Mouse (Mus musculus) lung, embryonic 15.5 days (tissue): Measurements from ENCODE around the gene Abca12. TPM values are rescaled to one million over a fixed set of nuclear protein-coding genes. Genes with fewer than 3 reads are reported as not detected.

Source experiments
- ATAC-seq: fragments of 200-750 bp; cut with Nextera tagmentation; 2 replicates; pipeline ENCODE4 v1.8.0; 2017; ENCODE audit warnings: moderate number of reproducible peaks, borderline replicate concordance; ENCODE audit not compliant: low FRiP score, low TSS enrichment; ENCODE audit errors: extremely low read depth
- H3K27ac ChIP-seq: fragments of 300-500 bp; sonication (generic); 2 replicates; pipeline ENCODE4 v1.5.1; 2015; ENCODE audit warnings: moderate library complexity, mild to moderate bottlenecking, inconsistent platforms
- H3K27me3 ChIP-seq: fragments of 300-500 bp; sonication (generic); 2 replicates; pipeline ENCODE4 v1.6.1; 2015; ENCODE audit warnings: inconsistent platforms
- H3K36me3 ChIP-seq: fragments of 300-500 bp; sonication (generic); 2 replicates; pipeline ENCODE4 v1.6.1; 2015; ENCODE audit warnings: inconsistent platforms
- H3K4me1 ChIP-seq: fragments of 300-500 bp; sonication (generic); 2 replicates; pipeline ENCODE4 v1.6.1; 2015; ENCODE audit warnings: inconsistent platforms
- H3K4me2 ChIP-seq: fragments of 300-500 bp; sonication (generic); 2 replicates; pipeline ENCODE4 v1.6.1; 2015; ENCODE audit warnings: inconsistent platforms, mild to moderate bottlenecking, moderate library complexity
- H3K4me3 ChIP-seq: fragments of 300-500 bp; sonication (generic); 2 replicates; pipeline ENCODE4 v1.5.1; 2015; ENCODE audit warnings: mild to moderate bottlenecking, inconsistent platforms
- H3K9ac ChIP-seq: fragments of 300-500 bp; sonication (generic); 2 replicates; pipeline ENCODE4 v1.6.1; 2015; ENCODE audit warnings: inconsistent platforms
- H3K9me3 ChIP-seq: fragments of 300-500 bp; sonication (generic); 2 replicates; pipeline ENCODE4 v1.6.1; 2016; ENCODE audit warnings: inconsistent platforms
- WGBS: fragments of 180-500 bp; shearing (Covaris S2); methylation state at CpG from one replicate; pipeline ENCODE4 v1.1.7; 2015; 5-methylcytosine and 5-hydroxymethylcytosine counted together
- polyA plus RNA-seq: library from polyadenylated mRNA; unstranded; fragments of >200 nt; fragmentation: Nextera tagmentation; extraction: Ambion mirVana; gene quantifications from 2 replicates; pipeline ENCODE4 v1.2.1, GENCODE M21; 2015

The Abca12 gene
- polyA plus RNA-seq, 1 experiment from 2014 or later = 0.01 TPM

DNA sequence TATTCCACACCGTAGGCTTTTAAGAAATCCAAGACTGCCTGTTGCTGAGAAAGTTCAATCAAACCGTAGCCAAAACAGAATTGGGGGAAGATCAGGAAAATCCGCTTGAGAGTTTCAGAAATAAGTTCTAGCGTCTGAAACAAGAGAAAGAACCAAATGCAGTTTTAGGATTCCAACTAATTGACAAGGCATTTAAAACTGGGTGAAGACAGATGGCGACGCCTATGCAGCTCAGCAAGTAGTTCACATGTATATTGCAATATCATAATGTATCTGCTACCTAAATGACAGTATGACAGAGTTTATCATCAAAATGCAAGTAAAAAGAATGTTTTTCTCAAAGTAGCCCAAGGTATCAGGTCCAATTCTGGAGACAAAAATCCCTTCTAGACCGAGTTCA is 151.2 kb downstream of the Abca12 start:
- H3K4me2 ChIP-seq = no peak overlapping the region
- WGBS = 89% methylated on average over 7 of the region's 7 CpGs

DNA sequence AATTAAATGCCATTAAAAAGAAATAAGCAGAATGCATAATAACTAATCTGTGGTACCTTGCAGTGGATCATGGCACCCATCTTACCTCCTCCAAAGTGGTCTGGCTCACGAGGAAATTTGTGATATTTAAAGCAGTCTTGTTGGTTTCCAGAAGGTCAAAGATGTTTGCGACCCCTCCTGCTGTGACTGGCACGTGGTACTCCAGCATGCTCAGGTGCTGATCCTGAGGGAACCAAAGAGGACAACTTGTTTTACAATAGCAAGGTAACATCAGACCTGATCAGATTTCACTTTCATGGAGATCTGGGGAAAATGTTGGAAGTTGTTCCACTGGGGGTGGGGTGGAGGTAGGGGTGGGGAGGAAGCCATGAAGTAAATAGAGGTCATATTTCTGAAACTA is 170.1 kb downstream of the Abca12 start:
- H3K4me3 ChIP-seq = no peak overlapping the region
- H3K9ac ChIP-seq = no peak overlapping the region
- ATAC-seq = no peak
- H3K27me3 ChIP-seq = no peaks in the 10 kb centered on the region
- no peaks in the 10 kb centered on the region for H3K4me1 ChIP-seq
- H3K27ac ChIP-seq = no peak overlapping the region
- no peaks in the 10 kb centered on the region for H3K36me3 ChIP-seq
- H3K9me3 ChIP-seq = no peaks in the 10 kb centered on the region
- no peak overlapping the region for H3K4me2 ChIP-seq
- 52% methylated on average over 3 of the region's 3 CpGs for WGBS

More for the DNA sequence above, 151.2 kb downstream of the Abca12 start:
- Histone ChIP-seq H3K4me1 (no peaks in the 10 kb centered on the region), H3K27ac (no peak overlapping the region), H3K4me3 (no peak overlapping the region), H3K36me3 (no peaks in the 10 kb centered on the region), H3K27me3 (no peaks in the 10 kb centered on the region), H3K9ac (no peak overlapping the region), H3K9me3 (no peaks in the 10 kb centered on the region)
- no peak for ATAC-seq

DNA sequence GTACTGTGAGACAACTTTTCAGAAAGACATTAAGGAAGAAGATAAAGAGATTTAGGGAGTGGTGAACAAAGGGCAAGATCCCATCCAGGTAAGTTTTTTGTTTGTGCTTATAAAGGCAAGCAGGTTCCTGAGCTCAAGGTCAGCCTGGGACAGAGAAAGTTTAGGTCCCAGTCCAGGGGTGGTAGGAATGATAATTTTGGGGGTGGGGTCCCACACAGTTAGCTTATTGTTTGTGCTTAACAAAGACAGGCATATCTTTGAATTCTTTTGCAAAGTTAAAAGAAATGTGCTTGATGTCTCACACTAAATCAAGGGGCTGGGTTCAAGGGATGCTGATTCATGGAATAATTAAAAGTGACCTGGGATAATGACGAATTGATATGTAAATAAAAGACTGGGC is 173.3 kb downstream of the Abca12 start:
- H3K4me3 ChIP-seq = no peak overlapping the region
- no peaks in the 10 kb centered on the region for H3K9me3 ChIP-seq
- ATAC-seq = no peak
- no peak overlapping the region for H3K27ac ChIP-seq
- no peak overlapping the region for H3K9ac ChIP-seq
- H3K4me2 ChIP-seq = no peak overlapping the region
- no peaks in the 10 kb centered on the region for H3K4me1 ChIP-seq
- WGBS = 58% methylated on average over 1 of the region's 1 CpGs
- no peaks in the 10 kb centered on the region for H3K36me3 ChIP-seq
- H3K27me3 ChIP-seq = no peaks in the 10 kb centered on the region

DNA sequence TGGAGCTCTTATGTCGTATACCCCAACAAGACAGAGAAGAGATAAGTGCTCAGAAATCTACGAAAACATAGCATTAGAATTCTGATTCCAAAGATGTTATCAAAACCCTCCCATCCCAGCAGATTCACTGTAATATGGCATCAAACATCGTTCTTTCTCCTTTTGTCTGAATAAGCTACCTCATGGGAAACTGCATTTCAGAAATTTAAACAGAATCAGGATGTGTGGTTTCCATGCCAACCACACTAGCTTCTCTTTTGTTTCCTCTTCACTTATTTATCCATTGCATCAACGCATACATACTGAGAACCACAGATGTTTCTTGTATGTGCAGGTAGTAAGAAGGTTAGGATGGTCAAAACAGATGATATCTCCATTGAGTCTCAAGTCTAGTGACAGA is 175.1 kb downstream of the Abca12 start:
- Histone ChIP-seq H3K36me3 (no peaks in the 10 kb centered on the region), H3K4me2 (no peak overlapping the region), H3K4me1 (no peaks in the 10 kb centered on the region), H3K27ac (no peak overlapping the region), H3K4me3 (no peak overlapping the region), H3K9ac (no peak overlapping the region), H3K27me3 (no peaks in the 10 kb centered on the region), H3K9me3 (no peaks in the 10 kb centered on the region)
- no peak for ATAC-seq
- 72% methylated on average over 4 of the region's 4 CpGs for WGBS

DNA sequence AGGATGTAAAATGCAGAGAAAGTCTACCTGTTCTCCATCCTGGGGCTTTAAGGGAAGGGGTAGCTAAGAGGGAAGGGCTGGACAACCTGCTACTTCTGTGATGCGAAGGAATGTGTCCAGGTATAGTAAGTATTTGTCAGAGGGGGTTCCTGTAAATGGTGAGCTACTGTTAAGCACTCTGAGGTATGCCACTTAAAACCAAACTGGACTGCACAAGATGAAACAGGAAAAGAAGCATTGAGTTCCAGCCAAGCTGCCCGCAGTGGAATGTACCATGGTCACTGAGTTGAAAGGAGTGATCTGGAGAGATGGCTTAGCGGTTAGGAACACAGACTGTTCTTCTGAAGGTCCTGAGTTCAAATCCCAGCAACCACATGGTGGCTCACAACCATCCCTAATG is 179.4 kb downstream of the Abca12 start:
- WGBS = 67% methylated on average over 3 of the region's 3 CpGs
- ATAC-seq = peak; percentile 59
- no peaks in the 10 kb centered on the region for H3K27me3 ChIP-seq

DNA sequence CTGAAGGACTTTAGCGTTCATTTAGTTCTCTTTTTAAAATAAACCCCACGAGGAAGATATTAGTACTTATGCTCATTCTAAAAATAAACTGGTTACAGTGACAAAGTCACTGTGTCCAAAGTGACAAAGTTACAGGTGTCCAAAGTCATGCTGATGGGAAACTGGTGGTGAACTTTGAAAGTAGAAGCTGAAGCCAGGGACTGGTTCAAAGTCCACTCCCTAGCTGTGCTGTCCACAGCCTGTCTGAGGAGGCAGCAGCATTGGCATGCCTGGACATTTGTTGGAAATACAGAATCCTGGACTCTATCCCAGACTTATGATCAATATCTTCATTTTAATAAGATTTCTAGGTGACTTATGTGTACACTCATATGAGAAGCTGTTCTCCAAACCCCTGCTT is 183.5 kb downstream of the Abca12 start:
- WGBS = 43% methylated on average over 2 of the region's 2 CpGs
- no peaks in the 10 kb centered on the region for H3K36me3 ChIP-seq
- no peak overlapping the region for H3K27ac ChIP-seq
- H3K9me3 ChIP-seq = no peaks in the 10 kb centered on the region
- no peak overlapping the region for H3K4me3 ChIP-seq
- no peak overlapping the region for H3K4me2 ChIP-seq
- H3K4me1 ChIP-seq = no peaks in the 10 kb centered on the region
- H3K9ac ChIP-seq = no peak overlapping the region
- H3K27me3 ChIP-seq = no peaks in the 10 kb centered on the region
- no peak for ATAC-seq

More for the DNA sequence above, 179.4 kb downstream of the Abca12 start:
- no peaks in the 10 kb centered on the region for H3K36me3 ChIP-seq
- no peaks in the 10 kb centered on the region for H3K9me3 ChIP-seq
- H3K9ac ChIP-seq = no peak overlapping the region
- H3K4me3 ChIP-seq = no peak overlapping the region
- no peak overlapping the region for H3K27ac ChIP-seq
- H3K4me2 ChIP-seq = no peak overlapping the region
- no peaks in the 10 kb centered on the region for H3K4me1 ChIP-seq

DNA sequence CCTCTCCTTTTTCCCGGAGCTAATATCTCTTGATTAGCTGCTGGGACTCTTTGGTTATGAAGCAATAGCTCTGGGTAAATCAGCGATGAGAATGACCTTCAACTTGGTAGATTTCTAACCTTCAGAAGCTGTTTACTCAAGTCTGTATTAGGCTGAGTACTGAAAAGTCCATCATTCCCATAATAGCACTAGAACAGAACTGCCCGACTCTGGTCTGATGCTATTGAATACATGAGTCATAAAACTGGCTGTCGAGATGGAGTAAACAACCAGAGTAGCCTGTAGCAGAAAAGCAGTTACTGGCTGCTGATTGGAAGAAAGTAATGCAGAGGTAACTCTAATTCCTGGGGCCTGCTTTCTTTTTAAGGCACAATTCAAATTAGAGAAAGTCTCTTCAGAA is 211.1 kb downstream of the Abca12 start:
- no peaks in the 10 kb centered on the region for H3K9me3 ChIP-seq
- H3K9ac ChIP-seq = no peak overlapping the region
- no peak overlapping the region for H3K4me3 ChIP-seq
- H3K4me2 ChIP-seq = no peak overlapping the region
- no peaks in the 10 kb centered on the region for H3K36me3 ChIP-seq
- no peak for ATAC-seq
- 60% methylated on average over 4 of the region's 4 CpGs for WGBS
- no peaks in the 10 kb centered on the region for H3K4me1 ChIP-seq
- no peaks in the 10 kb centered on the region for H3K27me3 ChIP-seq
- no peak overlapping the region for H3K27ac ChIP-seq

DNA sequence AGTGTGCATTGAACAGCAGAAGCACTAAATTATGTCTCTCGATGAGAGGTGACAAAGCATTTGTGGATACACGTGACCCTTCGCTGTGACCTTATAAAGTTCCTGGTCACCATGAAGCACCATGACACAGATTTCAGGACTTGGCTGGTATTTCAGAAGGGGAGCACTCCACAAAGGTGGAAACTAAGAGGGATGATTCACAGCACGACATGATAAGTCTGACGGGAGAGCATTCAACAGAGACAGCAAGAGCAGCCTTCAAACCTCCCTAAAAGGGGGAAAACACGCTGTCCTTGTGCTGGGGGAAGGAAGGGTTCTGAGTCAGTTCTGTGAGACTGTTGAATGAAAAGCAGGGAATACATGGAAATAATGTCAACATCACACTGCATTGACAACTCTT is 218.5 kb downstream of the Abca12 start:
- ATAC-seq = no peak
- 81% methylated on average over 6 of the region's 6 CpGs for WGBS
- H3K4me1 ChIP-seq = no peaks in the 10 kb centered on the region

DNA sequence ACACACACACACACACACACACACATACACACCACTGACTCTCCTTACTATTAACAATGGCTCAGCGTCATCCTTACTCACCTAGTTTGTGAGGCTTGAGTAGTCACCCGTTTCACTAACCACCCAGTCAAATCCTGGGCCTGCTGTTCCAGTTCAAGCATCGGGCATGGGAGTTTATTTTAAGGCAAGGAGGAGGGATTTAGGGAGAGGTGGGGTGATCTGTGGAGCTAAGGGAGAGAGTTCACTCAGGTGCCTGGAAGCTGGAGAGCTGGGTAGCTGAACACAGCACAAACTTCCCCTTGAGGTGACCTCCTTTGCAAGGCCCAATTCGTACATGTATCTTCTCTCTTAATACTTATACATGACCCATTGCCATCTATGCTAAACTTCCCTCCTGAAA is 219.4 kb downstream of the Abca12 start:
- WGBS = 71% methylated on average over 4 of the region's 4 CpGs
- Histone ChIP-seq H3K36me3 (no peaks in the 10 kb centered on the region), H3K4me1 (no peaks in the 10 kb centered on the region), H3K27ac (no peak overlapping the region), H3K9ac (no peak overlapping the region), H3K27me3 (no peaks in the 10 kb centered on the region), H3K4me2 (no peak overlapping the region), H3K4me3 (no peak overlapping the region), H3K9me3 (no peaks in the 10 kb centered on the region)
- ATAC-seq = no peak

More for the DNA sequence above, 218.5 kb downstream of the Abca12 start:
- no peak overlapping the region for H3K4me3 ChIP-seq
- no peaks in the 10 kb centered on the region for H3K9me3 ChIP-seq
- no peak overlapping the region for H3K27ac ChIP-seq
- H3K9ac ChIP-seq = no peak overlapping the region
- H3K4me2 ChIP-seq = no peak overlapping the region
- no peaks in the 10 kb centered on the region for H3K27me3 ChIP-seq
- H3K36me3 ChIP-seq = no peaks in the 10 kb centered on the region

DNA sequence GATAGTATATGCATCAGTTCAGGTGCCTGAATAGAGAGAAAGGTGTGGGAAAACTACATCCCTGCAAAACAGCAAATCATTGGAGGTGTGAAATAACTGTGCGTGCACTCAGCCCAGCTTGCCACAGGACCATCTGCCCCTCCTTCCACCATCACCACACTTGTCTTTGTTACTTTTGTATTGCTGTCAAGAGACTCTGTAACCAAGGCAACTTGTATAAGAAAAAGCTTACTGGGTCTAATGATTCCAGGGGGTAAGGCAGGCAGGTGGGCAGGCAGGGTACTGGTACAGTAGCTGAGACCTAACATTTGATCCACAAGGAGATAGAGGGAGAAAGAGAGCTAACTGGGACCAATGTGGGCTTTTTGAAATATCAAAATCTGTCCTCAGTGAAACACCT is 220.8 kb downstream of the Abca12 start:
- 77% methylated on average over 1 of the region's 1 CpGs for WGBS
- no peaks in the 10 kb centered on the region for H3K36me3 ChIP-seq
- ATAC-seq = no peak
- no peak overlapping the region for H3K4me3 ChIP-seq
- H3K9ac ChIP-seq = no peak overlapping the region
- H3K4me1 ChIP-seq = no peaks in the 10 kb centered on the region
- H3K4me2 ChIP-seq = no peak overlapping the region
- no peak overlapping the region for H3K27ac ChIP-seq
- H3K9me3 ChIP-seq = no peaks in the 10 kb centered on the region
- H3K27me3 ChIP-seq = no peaks in the 10 kb centered on the region

Other genes with a start within 250 kb of the Abca12 start
- gene Atic, start 142.2 kb upstream of the Abca12 start, polyA plus RNA-seq = 69.9 and 73.0 TPM in 2 replicates
- gene Fn1, start 238.3 kb upstream of the Abca12 start, polyA plus RNA-seq = 126 and 141 TPM in 2 replicates